Mouse (Mus musculus): ENCODE results near the gene 2310011J03Rik.

DNA sequence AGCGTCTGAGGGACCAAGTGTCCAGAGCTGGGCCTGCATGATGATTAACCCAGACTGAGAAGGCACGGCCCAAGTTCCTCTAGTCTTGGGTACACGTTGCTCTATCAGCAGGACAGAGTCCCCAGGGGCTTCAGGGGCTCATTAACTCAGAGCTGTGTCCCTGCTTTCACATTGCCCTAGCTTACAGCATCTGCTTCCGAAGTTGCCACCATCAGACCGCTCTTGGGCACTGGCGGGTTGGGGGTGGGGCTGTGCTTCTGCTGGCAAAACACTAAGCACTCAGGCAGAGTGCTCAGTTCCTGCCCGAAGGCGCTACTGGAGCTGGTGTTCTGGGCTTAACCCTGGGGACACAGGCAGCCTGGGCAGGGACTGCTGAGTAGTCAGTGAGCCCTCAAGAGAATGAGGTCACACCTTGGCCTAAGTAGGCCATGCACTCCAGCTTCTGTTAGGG, 38.4 kb downstream of the 2310011J03Rik start:
- TF ChIP-seq POLR2A (IDR thresholded peaks at IDR 0.05; ENCODE audit: insufficient read depth, low read depth, low read length): no peak
- no peak for TF ChIP-seq EP300 (IDR thresholded peaks at IDR 0.05; ENCODE audit: insufficient read depth, low read depth, low read length)
